Mouse (Mus musculus) bone marrow macrophage, adult 2 months (primary cell): ENCODE results near the gene Entpd6.

Source experiments
- CTCF ChIP-seq: IDR thresholded peaks from 2 replicates; pipeline ENCODE4 v1.5.1; 2012; ENCODE audit warnings: low read depth, mild to moderate bottlenecking, low read length, moderate library complexity
- POLR2A ChIP-seq: IDR thresholded peaks from 2 replicates; pipeline ENCODE4 v1.6.1; 2012; ENCODE audit warnings: mild to moderate bottlenecking, low read depth, low read length, borderline replicate concordance

- TF ChIP-seq POLR2A (no peak), CTCF (no peak)
Observed at GRCm38 (mm10) chr2:150745016-150745415, 3.8 kb upstream of the Entpd6 start.
